Mouse (Mus musculus): ENCODE results near the gene Fer. TPM values are rescaled to one million over a fixed set of nuclear protein-coding genes. Genes with fewer than 3 reads are reported as not detected.

Gene Fer
- total RNA-seq, 2 experiments from 2014 or later: 4.2 to 13.6 TPM

GRCm38 (mm10) chr17:64050911-64051310 lies 188.0 kb downstream of the Fer start:
- no peak for ATAC-seq (replicated peaks; ENCODE audit: low FRiP score, poor library complexity, severe bottlenecking)

GRCm38 (mm10) chr17:64053636-64054035 lies 190.8 kb downstream of the Fer start:
- no peak for ATAC-seq (replicated peaks; ENCODE audit: low FRiP score, poor library complexity, severe bottlenecking)

DNA sequence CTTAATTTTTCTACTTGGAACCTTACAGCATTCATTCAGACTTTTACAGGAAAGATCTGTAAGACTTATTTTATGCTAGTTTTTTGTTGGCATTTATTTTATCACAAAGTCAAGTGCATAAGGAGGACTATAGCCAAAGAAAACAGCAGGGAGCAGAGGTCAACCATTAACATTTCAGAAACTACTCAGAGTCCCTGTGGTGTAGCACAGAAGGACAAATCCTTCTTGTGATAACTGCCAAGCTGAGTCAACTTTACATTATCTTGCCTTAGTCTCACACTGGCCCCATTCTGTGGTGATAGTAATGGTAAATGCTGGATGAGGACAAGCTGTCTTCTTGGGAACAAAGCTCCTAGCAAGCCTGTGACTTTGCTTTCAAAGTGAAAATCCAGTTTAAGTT lies 197.7 kb downstream of the Fer start:
- ATAC-seq (replicated peaks; ENCODE audit: low FRiP score, poor library complexity, severe bottlenecking): no peak

DNA sequence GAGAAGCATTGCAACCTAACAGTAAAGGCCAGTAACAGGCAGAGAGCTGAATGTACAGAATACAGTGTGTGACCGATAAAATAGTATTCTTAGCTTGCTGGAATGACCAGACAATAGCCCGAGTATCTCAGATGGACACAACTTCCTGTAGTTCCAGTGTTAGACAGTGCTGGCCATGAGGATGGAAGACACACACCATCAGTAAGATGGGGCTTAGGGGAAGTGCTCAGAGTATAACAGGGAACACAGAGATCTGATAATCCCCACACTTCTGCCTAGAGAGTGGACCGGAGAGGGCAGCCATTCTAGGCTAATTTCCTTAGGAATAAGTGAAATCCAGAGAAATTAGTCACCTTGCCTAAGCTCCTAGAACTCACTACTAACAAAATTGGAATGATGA lies 202.4 kb downstream of the Fer start:
- no peak for ATAC-seq (replicated peaks; ENCODE audit: low FRiP score, poor library complexity, severe bottlenecking)

- no peak for ATAC-seq (replicated peaks; ENCODE audit: low FRiP score, poor library complexity, severe bottlenecking)
Observed at GRCm38 (mm10) chr17:64077392-64077791, 214.5 kb downstream of the Fer start.

- no peak for ATAC-seq (replicated peaks; ENCODE audit: low FRiP score, poor library complexity, severe bottlenecking)
Observed at GRCm38 (mm10) chr17:64084751-64085150, 221.9 kb downstream of the Fer start.

DNA sequence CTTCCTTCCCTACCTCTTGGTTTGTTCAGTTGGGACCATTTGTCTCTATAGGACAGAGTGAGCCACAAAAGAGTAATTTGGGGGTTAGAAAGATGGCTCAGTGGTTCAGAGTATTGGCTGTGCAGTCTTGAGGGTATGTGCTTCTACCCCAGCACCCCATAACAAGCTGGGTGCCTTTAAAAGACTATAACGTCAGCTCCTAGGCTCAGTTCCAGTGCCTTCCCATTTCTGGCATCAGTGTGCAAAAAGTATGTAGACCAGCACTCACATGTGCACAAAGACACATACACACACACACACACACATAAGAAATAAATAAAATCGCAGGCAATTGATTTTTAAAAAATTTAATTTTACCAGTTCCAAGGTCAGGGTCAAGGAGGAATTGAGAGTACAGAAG lies 222.6 kb downstream of the Fer start:
- no peak for ATAC-seq (replicated peaks; ENCODE audit: low FRiP score, poor library complexity, severe bottlenecking)

- no peak for ATAC-seq (replicated peaks; ENCODE audit: low FRiP score, poor library complexity, severe bottlenecking)
Observed at GRCm38 (mm10) chr17:64086875-64087608, 224.2 kb downstream of the Fer start.

DNA sequence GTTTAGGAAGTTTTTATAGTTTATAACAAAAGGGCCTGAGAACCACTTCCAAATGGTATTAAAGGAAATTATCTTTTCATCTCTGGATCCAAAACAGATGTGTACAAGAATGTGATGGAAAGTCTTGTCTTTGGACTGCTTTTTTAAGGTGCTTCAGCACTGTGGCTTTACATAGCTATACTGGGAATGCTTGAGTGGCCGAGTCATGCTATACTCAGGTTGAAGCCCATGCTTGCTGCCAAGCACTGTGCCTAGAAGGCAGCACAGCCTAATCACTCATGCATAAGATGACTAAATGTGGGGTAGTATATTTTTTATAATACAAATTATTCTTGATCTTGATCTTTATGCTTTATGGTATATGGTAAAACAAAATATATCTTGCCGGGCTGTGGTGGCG lies 225.0 kb downstream of the Fer start:
- ATAC-seq (replicated peaks; ENCODE audit: low FRiP score, poor library complexity, severe bottlenecking): no peak

- ATAC-seq (replicated peaks; ENCODE audit: low FRiP score, poor library complexity, severe bottlenecking): no peak
Observed at GRCm38 (mm10) chr17:64093716-64094115, 230.9 kb downstream of the Fer start.

DNA sequence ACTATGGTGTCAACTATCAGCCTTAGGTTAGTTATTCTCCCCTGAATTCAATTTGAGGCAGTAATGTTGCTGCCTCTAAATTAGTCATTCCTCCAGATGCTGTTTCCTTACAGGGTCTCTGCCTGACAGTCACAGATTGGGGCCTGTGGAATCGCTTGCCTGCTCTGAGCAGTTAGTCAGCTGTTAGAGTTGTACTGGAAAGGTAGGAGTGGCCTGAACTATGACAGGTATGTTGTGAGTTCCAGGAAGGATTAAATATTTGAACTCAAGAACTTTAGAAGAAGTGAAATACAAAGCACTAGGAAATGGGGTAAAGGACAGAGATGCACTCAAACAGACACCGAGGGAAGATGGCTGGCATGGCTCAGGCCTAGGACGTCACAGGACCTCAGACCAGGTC lies 233.9 kb downstream of the Fer start:
- ATAC-seq (replicated peaks; ENCODE audit: low FRiP score, poor library complexity, severe bottlenecking): no peak

GRCm38 (mm10) chr17:64097788-64098359 lies 235.0 kb downstream of the Fer start:
- ATAC-seq (replicated peaks; ENCODE audit: low FRiP score, poor library complexity, severe bottlenecking): no peak

- ATAC-seq (replicated peaks; ENCODE audit: low FRiP score, poor library complexity, severe bottlenecking): no peak
Observed at GRCm38 (mm10) chr17:64099395-64100171, 236.7 kb downstream of the Fer start.

- ATAC-seq (replicated peaks; ENCODE audit: low FRiP score, poor library complexity, severe bottlenecking): no peak
Observed at GRCm38 (mm10) chr17:64100172-64100510, 237.3 kb downstream of the Fer start.

GRCm38 (mm10) chr17:64108773-64109172 lies 245.9 kb downstream of the Fer start:
- ATAC-seq (replicated peaks; ENCODE audit: low FRiP score, poor library complexity, severe bottlenecking): no peak

DNA sequence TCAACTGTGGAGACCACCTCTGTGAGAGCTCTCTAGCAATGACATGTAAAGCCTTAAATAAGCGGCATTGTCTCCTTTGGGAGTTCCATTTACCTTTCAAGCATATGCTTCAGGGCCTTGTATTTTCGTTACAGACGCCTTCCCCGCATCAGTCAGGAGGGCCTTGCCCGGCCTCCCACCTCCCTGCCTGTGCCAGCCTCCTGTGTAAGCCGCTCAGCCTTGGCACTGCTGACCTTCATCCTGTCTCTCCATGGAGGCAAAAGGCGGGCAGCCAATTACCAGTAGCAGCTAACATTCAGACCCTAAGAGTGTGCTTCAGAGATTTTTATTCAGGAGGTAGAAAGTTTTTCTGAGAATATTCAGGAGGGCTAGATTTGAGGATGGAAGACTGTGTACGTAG lies 247.0 kb downstream of the Fer start:
- no peak for ATAC-seq (replicated peaks; ENCODE audit: low FRiP score, poor library complexity, severe bottlenecking)

- no peak for ATAC-seq (replicated peaks; ENCODE audit: low FRiP score, poor library complexity, severe bottlenecking)
Observed at GRCm38 (mm10) chr17:64113625-64114024, 250.8 kb downstream of the Fer start.

DNA sequence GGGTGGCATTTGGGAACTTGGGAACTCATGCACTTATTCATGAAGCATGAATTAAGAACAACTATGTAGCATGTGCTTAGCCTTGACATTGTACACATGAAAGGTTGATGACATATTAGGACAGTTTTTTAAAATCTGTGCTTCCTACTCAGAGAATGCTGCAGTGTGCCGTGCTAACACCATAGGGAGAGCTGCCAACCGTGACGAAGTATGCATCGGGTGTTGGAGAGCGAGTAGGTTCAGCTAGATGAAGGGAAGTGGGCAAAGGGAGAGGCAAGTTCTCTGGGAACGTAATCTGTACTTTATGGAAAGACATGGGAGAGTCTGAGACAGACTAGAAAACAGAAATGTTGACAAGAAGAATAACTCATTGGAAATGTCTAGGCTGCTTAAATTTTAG lies 253.9 kb downstream of the Fer start:
- ATAC-seq (replicated peaks; ENCODE audit: low FRiP score, poor library complexity, severe bottlenecking): no peak

DNA sequence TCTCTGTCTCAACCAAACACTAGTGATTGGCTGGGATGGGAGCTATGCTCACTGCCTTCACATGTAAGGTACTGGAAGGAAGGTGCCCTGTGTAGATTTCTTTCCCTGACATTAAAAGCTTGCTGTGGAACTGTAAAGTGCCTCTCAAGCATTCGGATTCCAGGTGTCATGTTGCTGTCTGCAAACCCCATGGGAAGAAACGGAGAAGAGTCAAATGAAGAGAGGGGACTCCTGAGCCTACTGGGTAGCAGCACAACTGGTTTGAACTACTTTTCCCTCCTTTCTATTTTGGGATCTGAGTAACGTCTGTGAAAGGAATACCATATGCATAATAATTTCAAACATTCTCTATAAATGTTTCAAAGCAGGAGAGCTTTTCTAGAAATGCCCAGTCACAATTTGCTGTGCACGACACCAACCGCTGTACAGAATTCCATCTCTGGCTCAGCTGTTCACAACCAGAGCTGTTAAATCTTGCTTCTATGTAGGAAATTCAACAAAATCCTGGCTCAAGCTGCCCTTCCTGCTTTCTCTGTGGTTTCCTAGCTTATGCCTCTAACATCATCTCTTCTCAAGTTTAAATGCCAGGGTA lies 256.9 kb downstream of the Fer start:
- ATAC-seq (replicated peaks; ENCODE audit: low FRiP score, poor library complexity, severe bottlenecking): no peak

- no peak for ATAC-seq (replicated peaks; ENCODE audit: low FRiP score, poor library complexity, severe bottlenecking)
Observed at GRCm38 (mm10) chr17:64122556-64122955, 259.7 kb downstream of the Fer start.

- no peak for ATAC-seq (replicated peaks; ENCODE audit: low FRiP score, poor library complexity, severe bottlenecking)
Observed at GRCm38 (mm10) chr17:64123732-64124131, 260.9 kb downstream of the Fer start.
